Mouse (Mus musculus) hindbrain, embryonic 14.5 days (tissue): Measurements from ENCODE around the gene Ryr3. TPM values are rescaled to one million over a fixed set of nuclear protein-coding genes. Genes with fewer than 3 reads are reported as not detected.

Experiments used
- ATAC-seq: fragments of 200-750 bp; cut with Nextera tagmentation; 2 replicates; pipeline ENCODE4 v1.8.0; 2017; ENCODE audit warnings: moderate number of reproducible peaks, mild to moderate bottlenecking, moderate TSS enrichment, moderate library complexity; ENCODE audit not compliant: low FRiP score
- DNase-seq: peaks from one replicate; pipeline ENCODE4 v3.0.0-alpha.2; 2015; ENCODE audit warnings: low spot score
- H3K27ac ChIP-seq: fragments of 300-500 bp; sonication (generic); 2 replicates; pipeline ENCODE4 v1.5.1; 2014; ENCODE audit warnings: mild to moderate bottlenecking, moderate library complexity
- H3K27me3 ChIP-seq: fragments of 300-500 bp; sonication (generic); 2 replicates; pipeline ENCODE4 v1.6.1; 2014; ENCODE audit warnings: mild to moderate bottlenecking, low read length, mixed read lengths; ENCODE audit not compliant: control insufficient read depth, insufficient read depth
- H3K36me3 ChIP-seq: fragments of 300-500 bp; sonication (generic); replicated peaks from 2 replicates; pipeline ENCODE4 v1.6.1; 2014; ENCODE audit not compliant: control insufficient read depth, insufficient read depth
- H3K4me1 ChIP-seq: fragments of 300-500 bp; sonication (generic); replicated peaks from 2 replicates; pipeline ENCODE4 v1.6.1; 2014; ENCODE audit warnings: antibody characterized with exemption, low read length, mixed read lengths; ENCODE audit not compliant: control insufficient read depth, insufficient read depth
- H3K4me2 ChIP-seq: fragments of 300-500 bp; sonication (generic); replicated peaks from 2 replicates; pipeline ENCODE4 v1.6.1; 2014; ENCODE audit warnings: mild to moderate bottlenecking, moderate library complexity
- H3K4me3 ChIP-seq: fragments of 300-500 bp; sonication (generic); replicated peaks from 2 replicates; pipeline ENCODE4 v1.5.1; 2014; ENCODE audit warnings: mild to moderate bottlenecking, low read length
- H3K9ac ChIP-seq: fragments of 300-500 bp; sonication (generic); 2 replicates; pipeline ENCODE4 v1.6.1; 2014
- H3K9me3 ChIP-seq: fragments of 300-500 bp; sonication (generic); 2 replicates; pipeline ENCODE4 v1.6.1; 2016; ENCODE audit warnings: low read length; ENCODE audit not compliant: control insufficient read depth
- WGBS: fragments of 180-500 bp; shearing (Covaris S2); extraction: QIAGEN DNeasy Blood & Tissue Kit; methylation state at CpG from one replicate; pipeline ENCODE4 v1.1.7; 2014; 5-methylcytosine and 5-hydroxymethylcytosine counted together
- polyA plus RNA-seq: library from polyadenylated mRNA; unstranded; fragments of >200 nt; fragmentation: Nextera tagmentation; extraction: Ambion mirVana; gene quantifications from 2 replicates; pipeline ENCODE4 v1.2.1, GENCODE M21; 2014

The Ryr3 gene
- polyA plus RNA-seq, 1 experiment from 2014 or later: 6.6 TPM

- Histone ChIP-seq H3K27me3 (no peaks in the 10 kb centered on the region), H3K9me3 (no peaks in the 10 kb centered on the region), H3K36me3 (no peaks in the 10 kb centered on the region), H3K27ac (no peak overlapping the region), H3K9ac (no peak overlapping the region), H3K4me3 (no peak overlapping the region), H3K4me1 (0 out of 2 replicates have a peak, but pooled peaks cover 3% of the 10 kb centered on the region), H3K4me2 (no peak overlapping the region)
- ATAC-seq: no peak
- WGBS: 44% methylated on average over 3 of the region's 3 CpGs
- DNase-seq: no peak
Observed at GRCm38 (mm10) chr2:112842877-112843276, 374.0 kb downstream of the Ryr3 start.

- no peaks in the 10 kb centered on the region for H3K36me3 ChIP-seq
- no peak overlapping the region for H3K4me2 ChIP-seq
- H3K27ac ChIP-seq: no peak overlapping the region
- 18% methylated on average over 4 of the region's 4 CpGs for WGBS
- ATAC-seq (no peak), DNase-seq (no peak)
- H3K9me3 ChIP-seq: no peaks in the 10 kb centered on the region
- H3K4me1 ChIP-seq: no peaks in the 10 kb centered on the region
- H3K27me3 ChIP-seq: no peaks in the 10 kb centered on the region
- H3K4me3 ChIP-seq: no peak overlapping the region
- no peak overlapping the region for H3K9ac ChIP-seq
Observed at GRCm38 (mm10) chr2:112831423-112832305, 385.2 kb downstream of the Ryr3 start.

- no peak for ATAC-seq
- no peak for DNase-seq
- Histone ChIP-seq H3K9me3 (no peaks in the 10 kb centered on the region), H3K4me1 (no peaks in the 10 kb centered on the region), H3K4me2 (no peak overlapping the region), H3K27me3 (no peaks in the 10 kb centered on the region), H3K36me3 (no peaks in the 10 kb centered on the region), H3K9ac (no peak overlapping the region), H3K27ac (no peak overlapping the region), H3K4me3 (no peak overlapping the region)
- 49% methylated on average over 4 of the region's 4 CpGs for WGBS
Observed at GRCm38 (mm10) chr2:112826571-112826970, 390.3 kb downstream of the Ryr3 start.

GRCm38 (mm10) chr2:112822721-112823120, 394.2 kb downstream of the Ryr3 start:
- 41% methylated on average over 3 of the region's 3 CpGs for WGBS
- DNase-seq: no peak
- H3K9ac ChIP-seq: no peak overlapping the region
- H3K4me2 ChIP-seq: no peak overlapping the region
- ATAC-seq: no peak
- H3K9me3 ChIP-seq: no peaks in the 10 kb centered on the region
- H3K27ac ChIP-seq: no peak overlapping the region
- no peaks in the 10 kb centered on the region for H3K36me3 ChIP-seq
- H3K4me1 ChIP-seq: no peaks in the 10 kb centered on the region
- H3K27me3 ChIP-seq: no peaks in the 10 kb centered on the region
- H3K4me3 ChIP-seq: no peak overlapping the region

- no peak overlapping the region for H3K4me3 ChIP-seq
- ATAC-seq (no peak), DNase-seq (no peak)
- no peak overlapping the region for H3K4me2 ChIP-seq
- no peaks in the 10 kb centered on the region for H3K4me1 ChIP-seq
- H3K27me3 ChIP-seq: no peaks in the 10 kb centered on the region
- WGBS: 42% methylated on average over 2 of the region's 2 CpGs
- no peak overlapping the region for H3K9ac ChIP-seq
- no peaks in the 10 kb centered on the region for H3K36me3 ChIP-seq
- H3K27ac ChIP-seq: no peak overlapping the region
- H3K9me3 ChIP-seq: no peaks in the 10 kb centered on the region
Observed at GRCm38 (mm10) chr2:112819059-112819458, 397.8 kb downstream of the Ryr3 start.

GRCm38 (mm10) chr2:112816976-112817375, 399.9 kb downstream of the Ryr3 start:
- 55% methylated on average over 3 of the region's 3 CpGs for WGBS
- Histone ChIP-seq H3K27me3 (no peaks in the 10 kb centered on the region), H3K27ac (no peak overlapping the region), H3K4me2 (no peak overlapping the region), H3K9me3 (no peaks in the 10 kb centered on the region), H3K36me3 (no peaks in the 10 kb centered on the region), H3K4me1 (no peaks in the 10 kb centered on the region), H3K9ac (no peak overlapping the region), H3K4me3 (no peak overlapping the region)
- ATAC-seq (no peak), DNase-seq (no peak)

- H3K4me1 ChIP-seq: no peaks in the 10 kb centered on the region
- no peaks in the 10 kb centered on the region for H3K9me3 ChIP-seq
- H3K9ac ChIP-seq: no peak overlapping the region
- no peak overlapping the region for H3K4me3 ChIP-seq
- H3K4me2 ChIP-seq: no peak overlapping the region
- no peak for ATAC-seq
- no peak overlapping the region for H3K27ac ChIP-seq
- H3K36me3 ChIP-seq: no peaks in the 10 kb centered on the region
- DNase-seq: no peak
- H3K27me3 ChIP-seq: no peaks in the 10 kb centered on the region
- 81% methylated on average over 3 of the region's 3 CpGs for WGBS
Observed at GRCm38 (mm10) chr2:112815960-112816359, 400.9 kb downstream of the Ryr3 start.

- no peak overlapping the region for H3K27ac ChIP-seq
- peak; percentile 47 for DNase-seq
- no peaks in the 10 kb centered on the region for H3K4me1 ChIP-seq
- H3K4me2 ChIP-seq: no peak overlapping the region
- ATAC-seq: peak; percentile 80
- no peak overlapping the region for H3K9ac ChIP-seq
- H3K36me3 ChIP-seq: no peaks in the 10 kb centered on the region
- no peak overlapping the region for H3K4me3 ChIP-seq
- no peaks in the 10 kb centered on the region for H3K9me3 ChIP-seq
- WGBS: 78% methylated on average over 5 of the region's 5 CpGs
- H3K27me3 ChIP-seq: no peaks in the 10 kb centered on the region
Observed at GRCm38 (mm10) chr2:112812637-112813402, 404.1 kb downstream of the Ryr3 start.

- WGBS: 62% methylated on average over 2 of the region's 2 CpGs
- H3K4me1 ChIP-seq: no peaks in the 10 kb centered on the region
- no peak for DNase-seq
- no peak overlapping the region for H3K9ac ChIP-seq
- H3K4me2 ChIP-seq: no peak overlapping the region
- H3K4me3 ChIP-seq: no peak overlapping the region
- no peaks in the 10 kb centered on the region for H3K9me3 ChIP-seq
- H3K36me3 ChIP-seq: no peaks in the 10 kb centered on the region
- H3K27me3 ChIP-seq: no peaks in the 10 kb centered on the region
- H3K27ac ChIP-seq: no peak overlapping the region
- no peak for ATAC-seq
Observed at GRCm38 (mm10) chr2:112806015-112806414, 410.9 kb downstream of the Ryr3 start.
